Mouse (Mus musculus) lung, postnatal 10 days (tissue): ENCODE data around the gene Usp2.

Source experiments
- DNase-seq: peaks from one replicate; pipeline ENCODE4 v3.0.0; 2021

The Usp2 gene

GRCm38 (mm10) chr9:44066785-44067225 lies at the start of gene Usp2:
TSS of gene Usp2 (plus strand) at chr9:44067021.
- DNase-seq = peak; percentile 99

DNA sequence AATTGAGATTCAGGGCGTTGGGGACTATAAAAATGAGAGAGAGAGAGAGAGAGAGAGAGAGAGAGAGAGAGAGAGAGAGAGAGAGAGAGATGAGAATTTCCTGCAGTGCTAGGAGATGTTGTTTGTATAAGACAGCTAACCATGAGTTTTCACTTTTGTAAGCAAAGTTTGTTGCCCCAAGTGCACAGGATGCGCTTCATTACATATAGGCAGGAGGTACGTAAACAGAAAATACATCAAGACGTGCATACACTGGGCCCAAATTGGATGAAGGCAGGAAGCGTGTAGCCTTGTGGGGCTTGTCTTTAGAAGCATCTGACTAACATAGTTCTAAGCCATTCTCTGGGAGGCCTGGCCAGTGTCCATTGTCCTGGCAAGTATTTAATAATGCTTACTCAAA lies 49.0 kb upstream of the Usp2 start:
- DNase-seq = no peak

GRCm38 (mm10) chr9:44020001-44020400 lies 46.8 kb upstream of the Usp2 start:
- no peak for DNase-seq

DNA sequence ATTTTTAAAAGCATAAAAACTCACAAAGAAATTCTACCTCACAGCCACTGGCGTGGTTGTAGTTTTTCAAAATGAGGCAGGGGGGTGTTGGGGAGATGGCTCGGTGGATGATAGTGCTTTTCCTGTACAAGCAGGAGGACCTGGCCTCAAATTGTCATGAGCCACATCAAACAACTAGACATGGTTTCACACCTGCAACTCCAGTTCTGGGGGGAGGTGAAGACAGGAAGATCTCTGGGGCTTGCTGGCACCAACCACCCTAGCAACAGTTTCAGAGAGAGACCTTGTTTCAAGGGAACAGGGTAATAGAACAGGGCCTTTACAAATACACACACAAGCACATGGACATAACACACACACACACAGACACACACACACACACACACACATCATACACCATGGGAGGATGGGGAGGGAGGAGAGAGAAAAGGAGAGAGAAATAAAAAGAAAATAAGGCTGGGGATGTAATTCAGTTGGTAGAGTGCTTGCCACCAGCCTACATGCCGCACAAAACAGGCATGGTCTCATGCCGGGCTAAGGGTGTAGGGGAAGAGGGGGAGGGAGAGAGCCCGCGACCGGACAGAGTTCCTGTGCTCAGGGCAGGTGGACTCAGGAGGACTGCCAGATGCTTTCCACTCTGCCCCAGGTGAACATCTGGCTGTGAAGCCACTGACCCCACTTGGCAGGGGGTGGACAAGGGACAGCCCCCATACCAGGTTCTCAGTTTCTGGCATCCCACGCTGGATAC lies 44.5 kb upstream of the Usp2 start:
- DNase-seq = no peak

DNA sequence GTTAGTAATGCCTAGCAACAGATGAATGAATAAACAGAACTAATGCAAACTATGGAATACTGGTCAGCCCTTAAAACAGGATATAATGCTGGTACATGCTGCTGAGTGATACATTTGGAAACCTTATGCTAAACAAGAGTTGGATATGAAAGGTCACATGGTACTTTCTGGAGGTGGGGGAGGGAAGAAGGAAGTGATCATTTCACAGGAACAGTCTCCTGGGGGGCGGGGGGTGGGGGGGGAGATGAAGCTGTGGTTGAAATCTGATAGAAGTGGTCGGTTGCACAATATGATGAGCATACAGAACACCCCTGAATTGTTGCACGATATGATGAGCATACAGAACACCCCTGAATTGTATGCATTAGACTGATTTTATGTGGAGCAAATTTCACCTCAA lies 42.7 kb upstream of the Usp2 start:
- no peak for DNase-seq

- peak; percentile 17 for DNase-seq
These were observed 37.1 kb upstream of the Usp2 start for GRCm38 (mm10) chr9:44029580-44030236.

DNA sequence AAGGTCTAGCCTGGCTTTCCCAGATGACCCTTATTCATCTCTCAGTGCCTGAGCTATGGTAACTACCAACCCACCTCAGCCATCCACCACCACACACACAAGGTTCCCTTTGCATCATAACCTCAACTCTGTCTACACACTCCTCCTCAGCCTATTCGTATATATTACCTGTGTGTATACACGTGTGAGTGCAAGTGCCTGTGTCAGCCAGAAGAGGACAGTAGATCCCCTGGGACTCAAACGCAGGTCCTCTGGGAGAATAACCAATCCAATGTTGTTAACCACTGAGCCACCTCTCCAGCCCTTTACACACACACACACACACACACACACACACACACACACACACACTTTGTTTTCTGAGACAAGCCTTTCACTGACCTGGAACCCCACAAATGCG lies 36.2 kb upstream of the Usp2 start:
- DNase-seq = no peak

- no peak for DNase-seq
These were observed 35.7 kb upstream of the Usp2 start for GRCm38 (mm10) chr9:44031079-44031478.

- DNase-seq = no peak
These were observed 34.9 kb upstream of the Usp2 start for GRCm38 (mm10) chr9:44031946-44032345.

GRCm38 (mm10) chr9:44033317-44033716 lies 33.5 kb upstream of the Usp2 start:
- no peak for DNase-seq

DNA sequence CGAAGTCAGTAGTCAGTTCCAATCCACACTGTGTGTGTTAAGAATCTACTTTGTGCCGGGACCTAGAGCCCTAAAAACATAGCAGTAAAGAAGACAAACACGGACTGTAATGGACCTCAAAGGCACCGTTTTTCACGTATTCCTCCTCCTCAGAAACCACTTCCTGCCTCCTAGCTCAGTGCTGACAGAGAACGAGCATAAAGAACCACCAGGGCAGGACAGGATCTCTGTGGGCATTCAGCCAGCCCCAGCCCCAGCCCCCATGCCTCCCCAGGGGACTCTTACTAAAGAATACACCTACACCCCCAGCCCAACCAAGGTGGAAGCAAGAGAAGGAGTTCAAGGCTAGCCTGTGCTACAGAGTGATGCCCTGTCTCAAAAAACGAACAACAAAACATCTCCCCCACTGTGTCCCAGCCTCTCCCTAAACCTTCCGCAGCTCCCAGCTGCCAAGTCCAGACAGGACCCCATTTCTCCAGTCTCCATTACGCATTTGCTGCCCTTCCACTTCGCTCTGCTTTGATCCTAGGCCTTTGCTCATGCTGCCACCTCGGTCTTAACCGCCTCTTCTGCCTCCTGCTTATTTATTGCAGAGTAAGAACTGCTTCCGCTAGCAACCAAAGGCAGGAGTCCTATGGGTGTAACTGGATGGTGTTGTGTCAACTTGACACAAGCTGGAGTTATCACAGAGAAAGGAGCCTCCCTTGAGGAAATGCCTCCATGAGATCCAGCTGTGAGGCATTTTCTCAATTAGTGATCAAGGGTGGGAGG lies 32.7 kb upstream of the Usp2 start:
- no peak for DNase-seq

- no peak for DNase-seq
These were observed 29.7 kb upstream of the Usp2 start for GRCm38 (mm10) chr9:44037106-44037505.

GRCm38 (mm10) chr9:44041511-44042395 lies 25.1 kb upstream of the Usp2 start:
- no peak for DNase-seq

- no peak for DNase-seq
These were observed 24.5 kb upstream of the Usp2 start for GRCm38 (mm10) chr9:44042396-44042680.

DNA sequence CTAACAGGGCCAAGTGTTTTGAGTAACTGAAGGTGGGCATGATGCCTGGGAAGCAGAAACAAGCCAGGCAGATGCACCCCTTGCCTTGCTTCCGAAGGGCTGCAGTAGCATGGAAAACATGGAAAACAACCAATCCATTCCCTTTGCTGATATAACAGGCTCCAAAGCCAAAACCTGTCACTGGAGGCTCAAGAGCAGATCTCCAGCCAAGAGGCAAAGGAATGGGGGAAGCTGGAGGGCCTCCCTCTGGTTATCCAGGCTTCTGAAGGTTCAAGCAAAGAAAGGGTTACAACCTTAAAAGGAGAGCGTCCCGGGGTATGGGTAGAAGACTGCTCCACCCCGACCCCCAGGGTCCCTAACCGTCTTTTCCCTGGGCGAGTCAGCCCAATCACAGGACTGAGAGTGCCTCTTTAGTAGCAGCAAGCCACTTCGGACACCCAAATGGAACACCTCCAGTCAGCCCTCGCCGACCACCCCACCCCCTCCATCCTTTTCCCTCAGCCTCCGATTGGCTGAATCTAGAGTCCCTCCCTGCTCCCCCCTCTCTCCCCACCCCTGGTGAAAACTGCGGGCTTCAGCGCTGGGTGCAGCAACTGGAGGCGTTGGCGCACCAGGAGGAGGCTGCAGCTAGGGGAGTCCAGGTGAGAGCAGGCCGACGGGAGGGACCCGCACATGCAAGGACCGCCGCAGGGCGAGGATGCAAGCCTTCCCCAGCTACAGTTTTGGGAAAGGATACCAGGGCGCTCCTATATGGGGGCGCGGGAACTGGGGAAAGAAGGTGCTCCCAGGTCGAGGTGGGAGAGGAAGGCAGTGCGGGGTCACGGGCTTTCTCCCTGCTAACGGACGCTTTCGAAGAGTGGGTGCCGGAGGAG lies 23.7 kb upstream of the Usp2 start, which contains the start of gene Thy1:
Gene Thy1 (plus strand): TSS at position 549 of the 872 bp plus-strand sequence.
- peak; percentile 63 for DNase-seq

- DNase-seq = peak; percentile 10
These were observed 23.0 kb upstream of the Usp2 start for GRCm38 (mm10) chr9:44043708-44044425.

DNA sequence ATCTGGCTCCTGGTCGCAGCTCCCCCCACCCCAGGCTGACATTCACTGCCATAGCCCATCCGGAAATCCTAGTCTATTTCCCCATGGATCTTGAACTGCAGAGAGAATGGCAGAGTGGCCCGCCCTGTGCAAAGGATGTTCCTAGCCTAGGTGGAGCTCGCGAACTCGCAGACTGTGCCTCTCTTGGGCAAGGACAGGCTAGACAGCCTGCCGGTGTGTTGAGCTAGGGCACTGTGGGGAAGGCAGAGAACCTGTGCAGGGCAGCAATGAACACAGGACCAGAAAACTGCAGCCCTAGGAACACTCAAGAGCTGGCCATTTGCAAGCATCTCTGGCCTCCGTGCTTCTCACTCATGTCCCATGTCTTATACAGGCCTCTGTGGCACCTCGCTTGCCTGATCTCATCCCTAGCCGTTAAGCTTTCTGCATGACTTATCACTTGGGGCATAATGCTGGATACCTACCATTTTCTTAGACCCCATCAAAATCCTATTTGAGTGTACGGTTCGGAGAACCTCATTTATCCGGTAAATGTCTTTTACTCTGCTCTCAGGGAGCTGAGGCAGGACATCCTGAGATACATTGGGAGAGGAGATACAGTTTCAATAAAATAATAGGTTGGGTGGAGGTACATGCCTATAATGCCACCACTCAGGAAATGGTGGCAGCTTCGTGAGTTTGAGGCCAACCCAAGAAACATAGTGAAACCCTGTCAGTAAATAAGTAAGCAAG lies 22.2 kb upstream of the Usp2 start:
- DNase-seq = no peak

GRCm38 (mm10) chr9:44045158-44045883 lies 21.5 kb upstream of the Usp2 start:
- DNase-seq = no peak

- no peak for DNase-seq
These were observed 20.9 kb upstream of the Usp2 start for GRCm38 (mm10) chr9:44045884-44046272.

- no peak for DNase-seq
These were observed 20.4 kb upstream of the Usp2 start for GRCm38 (mm10) chr9:44046426-44046825.
